Mouse (Mus musculus): ENCODE measurements at regions not wholly inside any gene's neighbourhood (a gene's known extent, or its start where the extent isn't known, plus 50 kb on each side); places are given as distances from the start of the nearest gene placed in this dataset.

DNA sequence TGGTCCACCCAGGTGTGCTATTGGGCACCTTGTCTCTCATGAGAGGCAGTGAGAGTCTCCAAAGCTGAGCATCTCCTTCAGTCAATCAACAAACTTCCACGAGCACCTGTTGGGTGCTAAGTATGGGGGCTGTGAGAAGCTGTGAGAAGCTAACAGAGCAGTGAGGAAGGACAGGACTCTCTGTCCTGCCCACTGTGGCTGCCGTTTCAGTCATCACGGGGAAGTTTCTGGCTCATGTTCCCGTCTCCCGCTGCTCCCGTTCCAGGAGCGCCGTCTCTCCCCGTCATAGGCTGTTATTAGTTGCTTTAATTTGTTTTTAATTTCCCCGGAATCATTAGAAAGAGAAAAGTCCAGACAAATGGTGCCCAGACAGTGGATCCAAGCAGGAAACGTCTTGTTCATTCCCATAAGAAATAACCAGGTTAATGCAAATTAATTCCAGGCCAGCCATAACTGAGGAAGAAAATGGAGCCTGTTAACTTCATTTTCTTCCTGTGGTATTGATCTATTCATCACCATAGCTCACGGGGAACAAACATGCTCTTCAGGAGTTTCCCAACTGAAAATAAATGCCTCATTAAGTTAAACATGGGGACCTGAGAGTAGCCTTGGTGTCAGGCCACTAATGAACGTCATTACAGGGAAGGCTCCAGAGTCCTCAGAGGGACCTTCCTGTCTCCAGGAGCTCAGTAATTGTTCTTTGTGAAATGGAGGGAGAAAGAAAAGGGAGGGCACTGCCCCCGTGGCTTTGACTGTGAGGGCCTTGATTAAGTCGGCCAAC lies 70.3 kb downstream of the Matn1 start:
- H3K36me3 ChIP-seq = no peaks in the 10 kb centered on the region
- 39% methylated on average over 15 of the region's 15 CpGs for WGBS
- no peak for ATAC-seq (ENCODE audit: insufficient number of reproducible peaks, low FRiP score, low TSS enrichment, low read depth)
- H3K4me3 ChIP-seq (replicated peaks) = no peak overlapping the region
- no peaks in the 10 kb centered on the region for H3K9me3 ChIP-seq (replicated peaks)
- no peak overlapping the region for H3K27ac ChIP-seq (replicated peaks)
- H3K9ac ChIP-seq = no peak overlapping the region
- H3K4me1 ChIP-seq = no peaks in the 10 kb centered on the region
- no peaks in the 10 kb centered on the region for H3K27me3 ChIP-seq
- H3K4me2 ChIP-seq (replicated peaks) = no peak overlapping the region

DNA sequence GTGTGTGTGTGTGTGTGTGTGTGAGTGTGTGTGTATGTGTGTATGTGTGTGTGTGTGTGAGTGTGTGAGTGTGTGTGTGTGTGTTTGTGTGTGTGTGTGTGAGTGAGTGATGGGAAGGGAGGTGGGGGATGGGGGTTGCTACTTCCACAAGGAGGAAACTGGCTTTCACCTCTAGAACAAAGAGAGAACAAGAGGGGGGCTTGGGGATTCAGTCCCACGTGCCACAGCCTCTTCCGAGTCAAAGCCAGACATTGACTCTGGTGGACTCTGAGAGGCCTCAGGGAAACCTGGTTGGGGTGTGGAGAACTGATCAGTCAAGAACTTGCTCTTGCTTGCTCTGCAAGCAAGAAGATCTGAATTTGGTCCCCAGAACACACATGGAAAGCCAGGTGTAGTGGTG lies 71.0 kb downstream of the Matn1 start:
- no peaks in the 10 kb centered on the region for H3K36me3 ChIP-seq
- 37% methylated on average over 2 of the region's 2 CpGs for WGBS
- ATAC-seq (ENCODE audit: insufficient number of reproducible peaks, low FRiP score, low TSS enrichment, low read depth) = no peak

DNA sequence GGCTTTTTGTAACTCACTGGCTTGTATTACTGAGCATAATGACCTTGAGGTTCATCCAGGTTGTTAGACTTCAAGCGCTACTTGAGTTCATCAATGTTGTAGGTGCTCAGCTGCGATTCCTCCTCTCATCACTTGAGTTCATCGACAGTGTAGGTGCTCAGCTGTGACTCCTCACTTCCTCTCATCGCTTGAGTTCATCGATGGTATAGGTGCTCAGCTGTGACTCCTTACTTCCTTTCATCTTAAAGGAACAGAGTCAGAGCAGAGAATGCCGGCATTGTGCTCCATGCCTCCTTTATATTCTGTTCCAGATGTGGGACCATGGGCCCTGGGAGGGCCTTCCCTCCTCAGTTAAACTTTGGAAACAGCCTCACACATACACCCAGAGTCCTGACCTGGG lies 79.4 kb downstream of the Matn1 start:
- Histone ChIP-seq H3K27ac (replicated peaks) (no peak overlapping the region), H3K9me3 (replicated peaks) (no peaks in the 10 kb centered on the region), H3K9ac (no peak overlapping the region), H3K4me3 (replicated peaks) (no peak overlapping the region), H3K4me2 (replicated peaks) (no peak overlapping the region), H3K4me1 (no peaks in the 10 kb centered on the region), H3K36me3 (no peaks in the 10 kb centered on the region), H3K27me3 (no peaks in the 10 kb centered on the region)
- ATAC-seq (ENCODE audit: insufficient number of reproducible peaks, low FRiP score, low TSS enrichment, low read depth) = no peak
- 46% methylated on average over 6 of the region's 6 CpGs for WGBS

More for the DNA sequence above, 71.0 kb downstream of the Matn1 start:
- H3K9ac ChIP-seq = no peak overlapping the region
- H3K4me2 ChIP-seq (replicated peaks) = no peak overlapping the region
- no peak overlapping the region for H3K4me3 ChIP-seq (replicated peaks)
- no peaks in the 10 kb centered on the region for H3K9me3 ChIP-seq (replicated peaks)
- no peaks in the 10 kb centered on the region for H3K27me3 ChIP-seq
- no peaks in the 10 kb centered on the region for H3K4me1 ChIP-seq
- no peak overlapping the region for H3K27ac ChIP-seq (replicated peaks)

DNA sequence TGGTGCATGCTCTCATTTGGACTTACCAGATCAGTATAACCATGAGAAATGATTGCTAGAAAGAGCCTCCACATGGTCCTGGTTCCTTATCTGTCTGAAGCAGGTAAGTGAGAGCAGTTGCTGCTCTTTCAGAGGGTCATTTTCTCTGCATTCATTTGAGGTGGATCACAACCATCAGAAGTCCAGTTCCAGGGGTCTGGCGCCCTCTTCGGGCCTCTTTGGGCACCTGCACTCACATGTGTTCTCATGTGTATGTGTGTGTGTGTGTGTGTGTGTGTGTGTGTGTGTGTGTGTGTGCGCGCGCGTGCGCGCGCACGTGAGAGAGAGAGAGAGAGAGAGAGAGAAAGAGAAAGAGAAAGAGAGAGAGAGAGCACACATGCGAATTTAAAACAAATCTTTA lies 92.1 kb downstream of the Matn1 start:
- Histone ChIP-seq H3K4me1 (no peaks in the 10 kb centered on the region), H3K27ac (replicated peaks) (no peak overlapping the region), H3K27me3 (no peaks in the 10 kb centered on the region), H3K9me3 (replicated peaks) (no peaks in the 10 kb centered on the region), H3K4me2 (replicated peaks) (no peak overlapping the region), H3K4me3 (replicated peaks) (no peak overlapping the region), H3K36me3 (no peaks in the 10 kb centered on the region), H3K9ac (no peak overlapping the region)
- ATAC-seq (ENCODE audit: insufficient number of reproducible peaks, low FRiP score, low TSS enrichment, low read depth) = no peak
- 91% methylated on average over 11 of the region's 11 CpGs for WGBS

DNA sequence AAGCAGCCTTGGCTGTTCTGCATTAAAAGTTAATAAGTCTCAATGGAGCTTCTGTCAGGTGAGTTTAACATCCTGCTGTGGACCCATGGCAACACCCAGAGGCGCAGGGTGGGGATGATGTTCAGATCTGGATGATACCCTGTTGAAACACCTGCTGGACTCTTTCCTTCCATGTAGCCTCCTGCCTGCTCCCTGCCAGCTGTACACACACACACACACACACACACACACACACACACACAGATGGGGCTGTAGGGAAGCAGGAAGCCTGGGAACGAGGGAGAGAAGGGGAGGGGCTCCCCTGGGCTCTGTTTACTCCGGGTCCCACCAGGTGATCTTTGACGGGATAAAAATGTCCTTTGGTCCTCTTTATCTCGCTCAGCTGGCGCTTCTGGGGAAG lies 93.0 kb downstream of the Matn1 start:
- H3K4me3 ChIP-seq (replicated peaks) = no peak overlapping the region
- H3K36me3 ChIP-seq = no peaks in the 10 kb centered on the region
- H3K9ac ChIP-seq = no peak overlapping the region
- H3K9me3 ChIP-seq (replicated peaks) = no peaks in the 10 kb centered on the region
- H3K4me1 ChIP-seq = no peaks in the 10 kb centered on the region
- WGBS = 17% methylated on average over 6 of the region's 6 CpGs
- no peak for ATAC-seq (ENCODE audit: insufficient number of reproducible peaks, low FRiP score, low TSS enrichment, low read depth)
- H3K4me2 ChIP-seq (replicated peaks) = no peak overlapping the region
- H3K27me3 ChIP-seq = no peaks in the 10 kb centered on the region
- no peak overlapping the region for H3K27ac ChIP-seq (replicated peaks)

DNA sequence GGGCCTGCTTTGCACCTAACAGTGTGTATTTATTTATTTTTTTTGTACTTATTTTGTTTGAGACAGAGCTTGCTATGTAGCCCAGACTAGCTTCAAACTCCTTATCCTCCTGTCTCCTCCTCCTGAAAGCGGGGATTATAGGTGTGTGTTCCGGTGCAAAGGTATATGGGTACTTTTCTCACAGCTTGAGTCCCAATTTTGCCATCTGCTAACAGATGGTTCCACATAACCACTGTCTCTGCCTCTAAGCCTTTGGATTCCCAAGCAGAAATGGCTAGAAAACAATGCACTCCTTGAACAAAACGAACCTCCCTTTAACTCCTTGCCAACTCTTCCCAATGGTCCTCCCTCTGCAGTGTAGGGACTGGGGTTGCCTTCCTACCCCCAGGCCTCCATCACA lies 95.5 kb downstream of the Matn1 start:
- ATAC-seq (ENCODE audit: insufficient number of reproducible peaks, low FRiP score, low TSS enrichment, low read depth) = no peak
- no peak overlapping the region for H3K4me3 ChIP-seq (replicated peaks)
- H3K9me3 ChIP-seq (replicated peaks) = no peaks in the 10 kb centered on the region
- H3K36me3 ChIP-seq = no peaks in the 10 kb centered on the region
- no peak overlapping the region for H3K27ac ChIP-seq (replicated peaks)
- 69% methylated on average over 3 of the region's 3 CpGs for WGBS
- no peak overlapping the region for H3K4me2 ChIP-seq (replicated peaks)
- no peaks in the 10 kb centered on the region for H3K27me3 ChIP-seq
- no peaks in the 10 kb centered on the region for H3K4me1 ChIP-seq
- H3K9ac ChIP-seq = no peak overlapping the region

DNA sequence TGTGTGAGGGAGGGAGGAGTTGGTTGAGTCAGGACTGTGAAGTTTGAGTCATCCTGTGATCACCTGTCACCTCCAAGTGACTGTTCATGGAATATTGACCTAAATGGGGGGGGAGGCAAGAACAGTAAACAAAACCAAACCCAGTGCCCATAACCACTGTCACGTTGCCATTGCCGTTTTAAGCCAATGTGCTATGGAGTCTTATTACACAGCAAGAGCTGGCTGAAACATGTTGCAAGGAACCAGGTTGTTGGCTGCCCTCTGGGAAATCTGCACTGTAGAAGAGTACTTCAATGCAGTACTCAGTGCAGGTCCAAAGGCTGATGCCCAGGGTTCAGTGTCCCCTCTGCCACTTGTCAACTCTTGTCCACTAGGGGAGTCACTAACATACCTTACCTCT lies 97.0 kb downstream of the Matn1 start:
- H3K27me3 ChIP-seq = no peaks in the 10 kb centered on the region
- H3K4me1 ChIP-seq = no peaks in the 10 kb centered on the region
- no peak for ATAC-seq (ENCODE audit: insufficient number of reproducible peaks, low FRiP score, low TSS enrichment, low read depth)
- H3K9ac ChIP-seq = no peak overlapping the region
- no peak overlapping the region for H3K4me3 ChIP-seq (replicated peaks)
- 62% methylated on average over 2 of the region's 2 CpGs for WGBS
- no peaks in the 10 kb centered on the region for H3K36me3 ChIP-seq
- H3K4me2 ChIP-seq (replicated peaks) = no peak overlapping the region
- H3K27ac ChIP-seq (replicated peaks) = no peak overlapping the region
- H3K9me3 ChIP-seq (replicated peaks) = no peaks in the 10 kb centered on the region

DNA sequence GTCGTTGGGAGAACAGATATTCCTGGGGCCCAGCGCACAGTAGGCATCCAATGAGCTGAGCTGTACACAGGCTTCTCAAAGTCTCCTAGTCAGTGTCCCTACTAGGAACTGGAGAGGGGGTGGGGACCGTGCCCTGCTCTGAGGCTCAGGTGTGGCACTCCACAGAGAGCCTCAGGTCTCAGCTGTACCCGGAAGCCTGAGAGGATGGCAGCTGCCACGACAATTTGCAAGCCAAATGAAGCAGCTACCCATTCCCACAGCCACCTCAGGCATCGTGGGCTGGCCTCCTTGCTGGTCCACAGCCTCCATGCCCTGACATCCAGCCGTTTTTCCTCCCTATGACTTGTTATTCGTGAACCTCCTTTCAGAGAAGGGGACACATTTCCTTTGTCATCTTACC lies 101.9 kb downstream of the Matn1 start:
- ATAC-seq (ENCODE audit: insufficient number of reproducible peaks, low FRiP score, low TSS enrichment, low read depth) = no peak
- 48% methylated on average over 8 of the region's 8 CpGs for WGBS

DNA sequence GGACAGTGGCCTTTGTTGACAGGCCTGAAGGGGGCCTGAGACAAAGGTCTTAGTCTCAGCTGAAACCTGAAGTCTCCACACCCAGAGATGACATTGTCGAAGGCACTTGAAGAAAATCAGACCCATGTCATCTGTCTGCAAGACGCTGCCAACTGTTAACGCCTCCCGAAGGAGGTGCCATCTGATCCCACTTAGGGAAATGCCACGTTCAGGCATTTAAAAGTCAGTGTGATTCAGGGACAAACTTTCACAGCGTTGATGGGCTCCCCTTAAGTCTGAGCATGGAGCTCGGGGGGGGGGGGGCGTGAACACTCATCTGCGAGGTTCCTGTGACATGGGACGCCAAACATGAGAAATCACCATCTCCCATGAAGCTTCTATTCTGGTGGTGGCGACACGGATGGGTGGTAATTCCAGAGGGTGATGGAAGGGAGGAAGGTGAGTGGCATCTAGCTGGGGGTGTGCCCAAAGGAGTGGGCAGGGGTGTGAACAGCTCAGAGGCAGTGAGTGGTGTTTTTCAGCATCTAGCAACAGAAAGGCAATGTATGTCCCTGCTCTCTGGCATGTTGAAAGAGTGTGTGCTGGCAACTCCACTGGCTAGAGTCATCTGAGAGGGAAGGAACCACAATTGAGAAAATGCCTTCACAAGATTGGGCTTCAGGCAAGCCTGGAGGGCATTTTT lies 102.9 kb downstream of the Matn1 start:
- H3K36me3 ChIP-seq = no peaks in the 10 kb centered on the region
- 40% methylated on average over 12 of the region's 12 CpGs for WGBS
- no peaks in the 10 kb centered on the region for H3K4me1 ChIP-seq
- no peak overlapping the region for H3K4me3 ChIP-seq (replicated peaks)
- H3K27ac ChIP-seq (replicated peaks) = no peak overlapping the region
- no peak for ATAC-seq (ENCODE audit: insufficient number of reproducible peaks, low FRiP score, low TSS enrichment, low read depth)
- no peak overlapping the region for H3K4me2 ChIP-seq (replicated peaks)
- 0 out of 2 replicates have a peak, but pooled peaks cover 5% of the 10 kb centered on the region for H3K27me3 ChIP-seq
- no peaks in the 10 kb centered on the region for H3K9me3 ChIP-seq (replicated peaks)
- H3K9ac ChIP-seq = no peak overlapping the region

More for the DNA sequence above, 101.9 kb downstream of the Matn1 start:
- H3K4me1 ChIP-seq = no peaks in the 10 kb centered on the region
- no peak overlapping the region for H3K4me2 ChIP-seq (replicated peaks)
- no peaks in the 10 kb centered on the region for H3K36me3 ChIP-seq
- no peak overlapping the region for H3K4me3 ChIP-seq (replicated peaks)
- H3K27me3 ChIP-seq = 0 out of 2 replicates have a peak, but pooled peaks cover 5% of the 10 kb centered on the region
- no peak overlapping the region for H3K9ac ChIP-seq
- no peaks in the 10 kb centered on the region for H3K9me3 ChIP-seq (replicated peaks)
- no peak overlapping the region for H3K27ac ChIP-seq (replicated peaks)

DNA sequence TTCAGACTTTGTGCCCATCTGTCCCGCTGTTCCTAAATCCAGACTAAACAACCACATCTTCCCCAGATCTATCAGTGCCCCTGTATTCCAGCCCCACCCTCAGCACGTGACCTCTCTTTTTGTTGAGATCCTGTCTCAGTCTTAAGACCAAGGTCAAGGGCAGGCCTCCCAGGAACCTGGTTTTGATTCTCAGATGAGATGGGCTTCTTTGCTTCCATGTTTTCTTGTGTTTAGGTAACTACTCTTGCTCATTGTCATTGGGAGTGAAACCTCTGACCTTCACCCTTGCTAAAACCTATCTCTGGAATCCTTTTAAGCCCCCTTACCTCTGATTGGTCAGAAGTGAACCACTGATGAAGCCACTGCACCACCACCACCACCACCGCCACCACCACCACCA lies 112.1 kb downstream of the Matn1 start:
- Histone ChIP-seq H3K27ac (replicated peaks) (no peak overlapping the region), H3K4me3 (replicated peaks) (no peak overlapping the region), H3K27me3 (no peaks in the 10 kb centered on the region), H3K9me3 (replicated peaks) (no peaks in the 10 kb centered on the region), H3K4me1 (no peaks in the 10 kb centered on the region), H3K36me3 (no peaks in the 10 kb centered on the region), H3K9ac (no peak overlapping the region), H3K4me2 (replicated peaks) (no peak overlapping the region)
- no peak for ATAC-seq (ENCODE audit: insufficient number of reproducible peaks, low FRiP score, low TSS enrichment, low read depth)
- 91% methylated on average over 3 of the region's 3 CpGs for WGBS

DNA sequence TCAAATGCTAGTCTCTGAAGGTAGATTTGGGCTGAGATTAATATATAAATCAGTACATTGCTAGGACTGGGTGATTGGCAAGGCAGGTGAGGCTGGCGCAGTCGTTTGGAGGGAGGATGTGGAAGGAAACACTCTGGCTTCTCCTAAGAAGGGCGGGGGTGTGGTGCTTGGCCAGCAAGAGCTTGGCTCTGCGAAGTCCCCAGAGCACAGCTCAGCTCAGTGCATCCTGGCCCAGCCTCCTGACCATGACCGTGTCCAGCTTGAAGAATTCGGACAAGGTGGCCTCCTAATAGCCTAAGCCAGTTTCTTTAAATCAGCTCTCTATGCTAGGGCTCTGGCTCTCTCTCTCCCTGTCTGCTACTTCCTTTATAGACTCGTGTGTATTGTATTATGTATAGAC lies 115.4 kb downstream of the Matn1 start:
- 65% methylated on average over 7 of the region's 7 CpGs for WGBS
- no peak overlapping the region for H3K27ac ChIP-seq (replicated peaks)
- H3K4me2 ChIP-seq (replicated peaks) = no peak overlapping the region
- no peaks in the 10 kb centered on the region for H3K4me1 ChIP-seq
- no peaks in the 10 kb centered on the region for H3K27me3 ChIP-seq
- H3K36me3 ChIP-seq = no peaks in the 10 kb centered on the region
- H3K9ac ChIP-seq = no peak overlapping the region
- ATAC-seq (ENCODE audit: insufficient number of reproducible peaks, low FRiP score, low TSS enrichment, low read depth) = no peak
- H3K4me3 ChIP-seq (replicated peaks) = no peak overlapping the region
- no peaks in the 10 kb centered on the region for H3K9me3 ChIP-seq (replicated peaks)
